Mouse (Mus musculus): ENCODE data around the gene Nsun2. TPM values are rescaled to one million over a fixed set of nuclear protein-coding genes. Genes with fewer than 3 reads are reported as not detected.

Nsun2 gene
- polyA plus RNA-seq, 1 experiment from 2014 or later = 131 TPM

DNA sequence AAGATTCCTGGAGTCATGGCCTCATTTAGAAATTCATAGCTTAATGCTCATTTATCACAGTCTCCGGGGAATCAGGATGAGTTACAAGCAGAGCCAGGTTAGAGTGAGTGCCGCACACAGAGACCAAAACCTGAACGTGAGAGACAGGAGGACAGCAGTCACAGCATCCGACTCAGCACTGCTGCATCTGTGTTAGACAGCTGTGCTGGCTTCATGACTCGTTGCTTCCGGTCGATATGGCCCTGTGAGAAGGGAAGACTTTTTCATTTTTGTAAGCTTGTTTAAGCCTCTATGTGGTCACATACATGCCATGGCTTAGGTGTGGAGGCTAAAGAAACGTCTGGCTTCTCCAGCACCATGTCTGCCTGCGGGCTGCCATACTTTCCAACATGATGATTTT is 104.1 kb downstream of the Nsun2 start:
- Histone ChIP-seq H3K4me1 (replicated peaks) (no peaks in the 10 kb centered on the region), H3K27ac (no peak overlapping the region), H3K27me3 (no peaks in the 10 kb centered on the region), H3K9me3 (no peaks in the 10 kb centered on the region), H3K9ac (replicated peaks) (no peak overlapping the region), H3K4me2 (no peak overlapping the region), H3K4me3 (replicated peaks) (no peak overlapping the region), H3K36me3 (peaks cover 85% of the 10 kb centered on the region)
- WGBS = 90% methylated on average over 9 of the region's 9 CpGs
- ATAC-seq (ENCODE audit: insufficient number of reproducible peaks, insufficient read depth, low FRiP score, low TSS enrichment, low read depth) = no peak

DNA sequence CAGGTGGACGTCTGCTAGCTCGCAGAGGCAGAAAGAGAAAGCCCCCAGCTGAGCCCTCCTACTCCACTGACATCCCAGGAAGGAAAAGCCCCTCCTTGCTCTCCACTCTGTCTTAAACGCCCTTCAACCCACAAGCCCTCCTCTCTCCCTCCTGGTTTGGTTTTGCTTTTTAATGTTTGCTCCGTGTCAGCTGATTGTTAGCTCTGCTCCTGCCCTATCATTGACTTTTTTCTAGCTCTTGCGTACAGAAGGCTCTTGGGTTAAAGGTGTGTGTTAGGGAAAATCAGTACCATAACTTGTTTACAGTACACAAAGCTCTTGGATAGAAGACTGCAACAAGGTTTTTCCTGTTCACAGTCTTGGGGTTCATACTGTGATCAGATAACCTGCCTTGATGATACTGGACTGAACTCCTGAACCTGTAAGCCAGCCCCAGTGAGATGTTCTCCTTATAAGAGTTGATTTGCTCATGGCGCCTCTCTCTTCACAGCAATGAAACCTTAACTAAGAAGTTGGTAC is 104.6 kb downstream of the Nsun2 start:
- Histone ChIP-seq H3K36me3 (peaks cover 80% of the 10 kb centered on the region), H3K4me3 (replicated peaks) (no peak overlapping the region), H3K27me3 (no peaks in the 10 kb centered on the region), H3K27ac (no peak overlapping the region), H3K4me1 (replicated peaks) (no peaks in the 10 kb centered on the region), H3K4me2 (no peak overlapping the region), H3K9ac (replicated peaks) (no peak overlapping the region), H3K9me3 (no peaks in the 10 kb centered on the region)
- no peak for ATAC-seq (ENCODE audit: insufficient number of reproducible peaks, insufficient read depth, low FRiP score, low TSS enrichment, low read depth)
- 84% methylated on average over 6 of the region's 6 CpGs for WGBS

DNA sequence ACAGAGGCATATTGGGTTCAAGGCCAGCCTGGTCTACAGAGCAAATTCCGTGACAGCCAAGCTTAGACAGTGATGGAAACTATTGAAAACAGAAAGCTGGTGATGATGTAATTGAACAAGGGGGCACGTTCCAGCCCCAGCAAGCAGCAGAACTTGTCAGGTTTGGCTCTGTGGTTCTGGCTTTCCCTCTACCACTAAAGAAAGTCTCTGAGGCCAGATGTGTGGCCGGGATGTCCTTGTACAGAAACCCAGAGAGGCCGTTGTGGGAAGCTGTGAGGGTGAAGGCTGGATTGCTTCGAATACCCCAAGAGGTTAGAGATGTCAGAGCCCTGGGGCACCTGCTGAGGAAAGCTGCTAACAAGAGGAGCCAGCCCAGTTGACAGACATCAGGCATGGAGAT is 105.7 kb downstream of the Nsun2 start:
- H3K4me2 ChIP-seq = no peak overlapping the region
- H3K9ac ChIP-seq (replicated peaks) = no peak overlapping the region
- H3K4me3 ChIP-seq (replicated peaks) = no peak overlapping the region
- H3K27me3 ChIP-seq = no peaks in the 10 kb centered on the region
- peaks cover 69% of the 10 kb centered on the region for H3K36me3 ChIP-seq
- no peaks in the 10 kb centered on the region for H3K9me3 ChIP-seq
- ATAC-seq (ENCODE audit: insufficient number of reproducible peaks, insufficient read depth, low FRiP score, low TSS enrichment, low read depth) = no peak
- 89% methylated on average over 5 of the region's 5 CpGs for WGBS
- H3K4me1 ChIP-seq (replicated peaks) = no peaks in the 10 kb centered on the region
- no peak overlapping the region for H3K27ac ChIP-seq

DNA sequence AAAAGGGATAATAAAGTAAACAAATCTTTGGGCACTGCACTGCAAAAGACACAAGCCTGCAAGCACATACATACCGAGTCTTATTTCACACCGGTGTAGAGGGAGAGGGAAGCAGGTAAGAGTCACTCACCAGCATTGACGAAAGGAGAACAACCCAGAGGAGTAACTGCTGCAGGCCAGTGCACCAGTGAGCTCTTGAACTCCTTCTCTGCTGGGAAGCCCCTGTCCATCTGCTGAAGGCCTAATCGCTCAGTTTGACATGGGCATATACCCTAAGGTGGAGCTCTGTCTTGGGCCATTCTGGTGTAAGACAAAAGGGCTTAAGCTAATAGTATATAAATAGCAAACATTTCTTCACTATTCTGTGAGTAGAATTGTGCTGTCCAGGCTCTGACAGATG is 106.6 kb downstream of the Nsun2 start:
- Histone ChIP-seq H3K4me2 (no peak overlapping the region), H3K9me3 (no peaks in the 10 kb centered on the region), H3K27ac (no peak overlapping the region), H3K36me3 (peaks cover 60% of the 10 kb centered on the region), H3K4me1 (replicated peaks) (no peaks in the 10 kb centered on the region), H3K9ac (replicated peaks) (no peak overlapping the region), H3K27me3 (no peaks in the 10 kb centered on the region), H3K4me3 (replicated peaks) (no peak overlapping the region)
- whole genome bisulfite sequencing = 94% methylated on average over 4 of the region's 4 CpGs
- ATAC-seq (ENCODE audit: insufficient number of reproducible peaks, insufficient read depth, low FRiP score, low TSS enrichment, low read depth) = no peak

DNA sequence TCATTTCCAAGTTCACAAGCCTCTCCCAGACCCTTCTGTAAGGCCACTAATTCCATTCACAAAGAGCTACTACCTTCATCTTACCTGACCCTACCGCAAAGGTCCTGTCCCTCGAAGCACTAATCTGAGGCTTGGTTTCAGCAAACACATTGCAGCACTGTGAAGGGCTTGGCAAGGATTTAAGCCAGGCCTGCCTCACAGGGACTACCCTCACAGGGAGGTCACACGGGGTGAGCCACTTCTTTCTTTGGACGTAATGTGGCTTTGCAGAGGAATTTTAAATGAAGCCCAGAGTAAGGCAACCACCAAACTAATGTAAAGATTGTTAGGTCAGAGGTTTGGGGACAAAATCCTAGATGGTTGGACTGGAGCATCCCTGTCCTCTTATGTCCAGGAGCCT is 107.0 kb downstream of the Nsun2 start:
- Histone ChIP-seq H3K9me3 (no peaks in the 10 kb centered on the region), H3K27me3 (no peaks in the 10 kb centered on the region), H3K36me3 (peaks cover 56% of the 10 kb centered on the region), H3K4me3 (replicated peaks) (no peak overlapping the region), H3K4me2 (no peak overlapping the region), H3K4me1 (replicated peaks) (no peaks in the 10 kb centered on the region), H3K27ac (no peak overlapping the region), H3K9ac (replicated peaks) (no peak overlapping the region)
- WGBS = 85% methylated on average over 4 of the region's 4 CpGs
- ATAC-seq (ENCODE audit: insufficient number of reproducible peaks, insufficient read depth, low FRiP score, low TSS enrichment, low read depth) = no peak

DNA sequence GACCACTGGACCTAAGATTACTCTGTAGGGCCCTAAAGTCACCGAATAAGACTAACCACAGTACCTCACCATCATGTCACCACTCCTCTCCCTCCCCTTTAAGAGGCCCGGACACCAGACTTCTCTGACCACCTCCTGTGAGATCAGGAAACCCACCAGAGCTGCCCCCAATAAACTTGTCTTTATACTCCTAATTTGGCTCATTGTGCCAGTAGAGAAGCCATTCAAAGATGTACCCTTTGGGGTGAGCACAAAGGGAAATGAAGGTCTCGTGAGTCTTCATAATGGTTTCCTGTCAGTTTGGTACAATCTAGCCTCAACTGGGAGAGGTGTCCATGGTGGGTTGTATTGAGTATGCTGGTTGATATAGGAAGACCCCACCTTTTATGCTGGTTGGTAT is 107.5 kb downstream of the Nsun2 start:
- Histone ChIP-seq H3K9me3 (no peaks in the 10 kb centered on the region), H3K27ac (no peak overlapping the region), H3K4me2 (no peak overlapping the region), H3K27me3 (no peaks in the 10 kb centered on the region), H3K36me3 (peaks cover 51% of the 10 kb centered on the region), H3K4me1 (replicated peaks) (no peaks in the 10 kb centered on the region), H3K9ac (replicated peaks) (no peak overlapping the region), H3K4me3 (replicated peaks) (no peak overlapping the region)
- no peak for ATAC-seq (ENCODE audit: insufficient number of reproducible peaks, insufficient read depth, low FRiP score, low TSS enrichment, low read depth)
- 88% methylated on average over 3 of the region's 3 CpGs for WGBS

DNA sequence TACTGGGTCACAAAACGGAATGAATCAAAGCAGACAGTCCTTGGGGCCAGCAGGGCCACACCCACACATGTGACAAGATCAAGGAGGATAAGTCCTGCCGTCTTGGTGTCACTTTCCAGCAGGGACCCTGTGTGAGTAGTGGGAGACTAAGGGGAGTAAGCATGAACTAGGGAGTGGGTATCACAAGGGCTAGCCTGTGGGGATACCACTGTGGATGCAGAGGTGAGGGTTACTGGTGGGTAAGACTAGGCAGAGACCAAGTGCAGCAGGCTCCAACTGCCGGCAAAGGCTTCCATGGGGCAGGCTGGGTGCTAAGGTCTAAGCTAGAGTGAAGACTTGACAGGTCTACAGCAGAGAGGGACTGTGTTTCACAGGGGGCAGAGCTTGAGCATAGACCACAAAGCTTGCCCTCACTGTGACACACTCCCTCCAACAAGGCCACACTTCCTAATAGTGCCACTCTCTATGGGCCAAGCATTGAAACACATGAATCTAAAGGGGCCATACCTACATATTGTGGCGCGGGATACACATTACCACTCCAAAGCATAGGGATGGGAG is 109.2 kb downstream of the Nsun2 start:
- ATAC-seq (ENCODE audit: insufficient number of reproducible peaks, insufficient read depth, low FRiP score, low TSS enrichment, low read depth) = no peak
- no peaks in the 10 kb centered on the region for H3K27me3 ChIP-seq
- no peak overlapping the region for H3K4me3 ChIP-seq (replicated peaks)
- no peaks in the 10 kb centered on the region for H3K9me3 ChIP-seq
- H3K36me3 ChIP-seq = peaks cover 34% of the 10 kb centered on the region
- no peaks in the 10 kb centered on the region for H3K4me1 ChIP-seq (replicated peaks)
- H3K4me2 ChIP-seq = no peak overlapping the region
- H3K9ac ChIP-seq (replicated peaks) = no peak overlapping the region
- WGBS = 75% methylated on average over 5 of the region's 5 CpGs
- no peak overlapping the region for H3K27ac ChIP-seq

DNA sequence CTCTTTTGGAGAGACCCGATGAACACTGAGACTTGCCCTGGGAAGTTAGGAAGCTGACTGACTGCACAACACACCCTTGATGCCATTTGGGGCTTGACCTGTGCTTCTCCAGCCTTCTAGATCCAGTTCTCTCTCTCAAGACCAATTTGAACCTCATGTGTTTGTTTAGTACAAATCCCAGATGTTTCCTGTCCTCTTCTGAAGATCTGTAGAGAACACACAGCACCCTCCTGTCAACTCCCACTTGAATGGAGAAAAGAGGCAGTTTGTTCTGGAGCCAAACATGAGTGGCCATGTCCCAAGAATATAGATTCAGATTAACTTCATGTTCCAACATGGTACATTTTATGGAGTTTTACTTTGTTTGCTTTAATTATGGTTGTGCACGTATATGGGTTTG is 110.4 kb downstream of the Nsun2 start:
- ATAC-seq (ENCODE audit: insufficient number of reproducible peaks, insufficient read depth, low FRiP score, low TSS enrichment, low read depth) = no peak
- no peaks in the 10 kb centered on the region for H3K4me1 ChIP-seq (replicated peaks)
- H3K9ac ChIP-seq (replicated peaks) = no peak overlapping the region
- H3K4me2 ChIP-seq = no peak overlapping the region
- H3K4me3 ChIP-seq (replicated peaks) = no peak overlapping the region
- peaks cover 23% of the 10 kb centered on the region for H3K36me3 ChIP-seq
- no peaks in the 10 kb centered on the region for H3K9me3 ChIP-seq
- no peak overlapping the region for H3K27ac ChIP-seq
- 88% methylated on average over 2 of the region's 2 CpGs for WGBS
- H3K27me3 ChIP-seq = no peaks in the 10 kb centered on the region

DNA sequence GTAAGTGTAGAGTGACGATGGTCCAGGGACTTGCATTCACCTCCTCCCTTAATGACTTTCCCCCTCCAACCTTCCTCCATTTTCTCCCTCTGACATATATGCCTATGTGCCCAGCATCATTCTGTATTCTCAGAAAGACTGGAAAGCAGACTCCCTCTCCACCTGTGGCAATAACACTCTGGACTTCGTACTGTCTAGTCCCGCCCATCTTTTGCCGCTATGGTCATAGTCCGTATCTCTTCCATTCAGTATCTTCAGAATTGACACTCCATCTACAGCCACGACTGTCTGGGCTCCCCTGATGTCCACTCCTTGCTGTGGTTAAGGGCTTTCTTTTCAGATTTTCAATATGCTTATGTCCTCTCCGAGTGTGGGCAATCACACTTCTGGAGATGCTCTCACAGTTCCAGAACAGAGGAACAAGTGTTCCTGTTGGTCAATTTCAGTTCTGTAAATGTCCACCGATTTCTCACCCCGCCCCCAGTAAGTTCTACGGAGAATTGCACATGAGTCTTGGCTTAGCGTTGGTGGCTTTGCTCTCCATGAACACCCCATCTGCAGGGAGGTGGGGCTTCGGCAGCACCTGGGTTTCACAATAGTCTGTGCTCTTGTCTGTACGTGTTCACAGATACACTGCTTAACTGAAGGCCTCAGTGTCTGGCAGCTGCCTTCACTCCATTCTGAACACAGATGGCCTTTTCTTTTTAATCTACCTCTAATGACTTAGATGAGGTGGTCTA is 111.1 kb downstream of the Nsun2 start:
- H3K27me3 ChIP-seq = no peaks in the 10 kb centered on the region
- H3K9me3 ChIP-seq = no peaks in the 10 kb centered on the region
- H3K9ac ChIP-seq (replicated peaks) = no peak overlapping the region
- no peak overlapping the region for H3K27ac ChIP-seq
- WGBS = 83% methylated on average over 13 of the region's 13 CpGs
- ATAC-seq (ENCODE audit: insufficient number of reproducible peaks, insufficient read depth, low FRiP score, low TSS enrichment, low read depth) = no peak
- no peak overlapping the region for H3K4me3 ChIP-seq (replicated peaks)
- H3K4me2 ChIP-seq = no peak overlapping the region
- H3K4me1 ChIP-seq (replicated peaks) = no peaks in the 10 kb centered on the region
- peaks cover 17% of the 10 kb centered on the region for H3K36me3 ChIP-seq

DNA sequence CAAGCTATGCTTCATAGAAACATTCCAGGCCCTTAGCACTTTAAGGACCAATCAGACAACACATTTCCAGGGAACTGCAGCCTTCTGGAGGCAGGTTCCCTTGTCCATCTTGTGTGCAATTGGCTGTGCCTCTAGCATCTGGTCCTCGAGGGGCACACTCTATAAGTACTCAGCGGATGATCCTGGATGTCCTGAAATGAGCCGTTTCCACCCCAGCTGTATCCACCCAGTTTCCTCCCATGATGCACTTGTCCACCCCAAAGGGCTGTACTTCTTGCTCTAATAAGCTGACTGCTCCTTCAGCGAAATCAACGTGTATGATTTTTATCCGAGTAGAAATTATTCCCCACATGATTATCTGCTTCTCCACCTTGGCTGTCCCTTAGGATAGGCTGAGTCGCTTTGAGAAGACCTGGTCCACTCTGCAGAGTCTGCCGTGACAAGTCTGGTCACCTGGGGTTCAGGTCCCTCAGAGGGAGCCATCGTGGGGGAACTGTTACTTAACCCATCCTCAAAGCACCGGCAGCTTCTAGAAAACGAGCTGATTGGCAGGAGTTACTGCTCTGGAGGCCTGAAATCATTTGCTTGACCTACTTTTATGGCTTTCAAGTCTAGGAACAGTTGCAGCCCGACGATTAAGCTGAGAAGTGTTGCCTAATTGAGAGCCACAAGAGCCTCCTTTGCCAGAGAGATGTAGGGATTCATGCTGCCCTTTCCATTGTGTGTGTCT is 112.3 kb downstream of the Nsun2 start:
- WGBS = 62% methylated on average over 13 of the region's 13 CpGs
- ATAC-seq (ENCODE audit: insufficient number of reproducible peaks, insufficient read depth, low FRiP score, low TSS enrichment, low read depth) = no peak
- peaks cover 6% of the 10 kb centered on the region for H3K36me3 ChIP-seq
- no peak overlapping the region for H3K9ac ChIP-seq (replicated peaks)
- H3K4me1 ChIP-seq (replicated peaks) = no peaks in the 10 kb centered on the region
- H3K27ac ChIP-seq = no peak overlapping the region
- no peak overlapping the region for H3K4me3 ChIP-seq (replicated peaks)
- no peaks in the 10 kb centered on the region for H3K27me3 ChIP-seq
- H3K4me2 ChIP-seq = no peak overlapping the region
- no peaks in the 10 kb centered on the region for H3K9me3 ChIP-seq

DNA sequence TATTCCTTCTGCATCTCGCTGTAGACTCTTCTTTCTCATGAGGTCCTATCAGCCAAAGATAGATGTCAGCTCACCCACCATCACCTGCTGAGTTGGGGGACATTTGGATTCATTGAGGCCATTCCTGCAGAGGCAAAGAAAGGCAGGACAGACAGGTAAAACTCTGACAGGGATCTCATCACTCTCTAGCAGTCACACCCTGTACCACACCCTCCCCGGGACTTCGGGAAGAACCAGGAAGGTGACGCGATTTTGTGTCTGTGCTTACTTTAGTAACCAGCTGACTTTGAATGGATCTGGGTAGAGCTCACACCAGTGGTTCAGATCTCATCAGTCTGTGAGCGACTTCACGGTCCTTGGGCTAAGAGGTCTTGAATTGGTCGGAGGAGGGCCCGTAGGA is 112.9 kb downstream of the Nsun2 start:
- H3K9me3 ChIP-seq = no peaks in the 10 kb centered on the region
- no peaks in the 10 kb centered on the region for H3K27me3 ChIP-seq
- no peak overlapping the region for H3K27ac ChIP-seq
- no peak overlapping the region for H3K9ac ChIP-seq (replicated peaks)
- no peak for ATAC-seq (ENCODE audit: insufficient number of reproducible peaks, insufficient read depth, low FRiP score, low TSS enrichment, low read depth)
- H3K4me3 ChIP-seq (replicated peaks) = no peak overlapping the region
- no peak overlapping the region for H3K4me2 ChIP-seq
- no peaks in the 10 kb centered on the region for H3K4me1 ChIP-seq (replicated peaks)
- 91% methylated on average over 9 of the region's 9 CpGs for WGBS
- peaks cover 4% of the 10 kb centered on the region; the same call in 1 of the 2 replicates for H3K36me3 ChIP-seq

Measured in limb, embryonic 12.5 days (tissue).